Mouse (Mus musculus) bone marrow, adult 2 months (tissue): ENCODE results near the gene Tnfrsf19. TPM values are rescaled to one million over a fixed set of nuclear protein-coding genes. Genes with fewer than 3 reads are reported as not detected.
A peak's percentile ranks its signal among the peaks of the same experiment; 100 is the strongest.

Experiments
- H3K27ac ChIP-seq: fragments of 200-500 bp; 2 replicates; pipeline ENCODE4 v1.5.1; 2012; ENCODE audit warnings: low read depth, mild to moderate bottlenecking, control low read depth, inconsistent platforms, low read length; ENCODE audit not compliant: control insufficient read depth, poor library complexity, insufficient read depth
- H3K4me1 ChIP-seq: fragments of 200-500 bp; 2 replicates; pipeline ENCODE4 v1.6.1; 2011; ENCODE audit warnings: low read length; ENCODE audit not compliant: control insufficient read depth, insufficient read depth
- H3K4me3 ChIP-seq: fragments of 200-500 bp; replicated peaks from 2 replicates; pipeline ENCODE3; 2011; ENCODE audit warnings: mild to moderate bottlenecking, low read depth, low read length, control low read depth; ENCODE audit not compliant: control insufficient read depth
- CTCF ChIP-seq: fragments of 200-500 bp; IDR thresholded peaks from 2 replicates; pipeline ENCODE4 v1.5.1; 2011; ENCODE audit warnings: low read length, control low read depth; ENCODE audit not compliant: control insufficient read depth, insufficient read depth
- POLR2A ChIP-seq: fragments of 200-500 bp; IDR thresholded peaks from 2 replicates; pipeline ENCODE4 v1.6.1; 2011; ENCODE audit warnings: low read depth, mild to moderate bottlenecking, control low read depth, low read length, borderline replicate concordance; ENCODE audit not compliant: control insufficient read depth
- WGBS: fragments of 180-500 bp; shearing (Covaris S2); methylation state at CpG from one replicate; pipeline ENCODE4 v1.1.7; 2018; 5-methylcytosine and 5-hydroxymethylcytosine counted together
- polyA plus RNA-seq: library from polyadenylated mRNA; stranded (reverse); fragments of >200 nt; gene quantifications from 2 replicates; pipeline ENCODE4 v1.2.4, GENCODE M21; 2011; ENCODE audit warnings: low replicate concordance; ENCODE audit not compliant: missing spikeins, insufficient read depth, insufficient read length

Gene Tnfrsf19
- polyA plus RNA-seq, 1 experiment = 2.9 TPM

DNA sequence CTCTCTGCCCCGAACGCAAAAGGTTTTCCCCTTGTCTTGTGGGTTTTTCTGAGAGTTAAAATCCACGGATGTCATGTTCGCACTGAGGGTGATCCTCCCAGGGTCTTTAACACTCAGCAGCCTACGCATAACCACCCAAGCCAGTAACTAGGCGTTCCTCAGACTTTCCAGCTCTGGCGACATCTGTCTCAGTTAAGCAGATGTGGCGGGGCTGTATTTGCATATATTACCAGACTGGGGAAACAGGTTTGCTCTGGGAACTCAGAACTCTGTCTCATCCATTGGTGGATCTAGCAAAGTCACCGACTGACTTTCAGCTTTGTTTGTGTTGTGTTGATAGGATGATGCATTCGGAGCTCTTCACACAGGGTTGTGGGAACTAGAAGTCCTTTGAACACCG lies 10.7 kb upstream of the Tnfrsf19 start:
- no peak overlapping the region for H3K27ac ChIP-seq
- no peak overlapping the region for H3K4me3 ChIP-seq
- no peaks in the 10 kb centered on the region; the same call in 1 of the 2 replicates for H3K4me1 ChIP-seq
- 10% methylated on average over 11 of the region's 11 CpGs for WGBS
- TF ChIP-seq POLR2A (no peak), CTCF (no peak)

DNA sequence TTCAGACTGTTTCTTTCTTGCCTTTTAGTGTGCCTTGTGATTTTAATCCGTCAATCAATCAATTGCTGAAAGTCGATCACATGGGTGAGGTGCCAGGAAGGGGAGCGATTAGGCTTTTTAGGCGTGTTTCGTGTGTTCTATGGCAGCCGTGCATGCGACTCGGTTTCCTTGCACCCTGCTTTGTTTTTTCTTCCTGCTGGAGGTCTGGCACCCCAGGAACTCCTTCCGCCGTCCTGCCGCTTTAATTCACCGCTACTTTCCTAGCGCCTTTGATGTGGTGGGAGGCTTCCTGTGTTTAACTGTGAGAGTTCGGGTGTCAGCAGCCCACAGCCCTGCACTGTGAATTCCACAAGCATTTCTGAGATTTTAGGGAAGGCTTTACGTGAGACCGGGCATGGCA lies 10.2 kb upstream of the Tnfrsf19 start:
- TF ChIP-seq POLR2A (no peak), CTCF (no peak)
- 1% methylated on average over 16 of the region's 16 CpGs for WGBS
- Histone ChIP-seq H3K4me1 (no peaks in the 10 kb centered on the region; the same call in 1 of the 2 replicates), H3K27ac (no peak overlapping the region), H3K4me3 (no peak overlapping the region)

DNA sequence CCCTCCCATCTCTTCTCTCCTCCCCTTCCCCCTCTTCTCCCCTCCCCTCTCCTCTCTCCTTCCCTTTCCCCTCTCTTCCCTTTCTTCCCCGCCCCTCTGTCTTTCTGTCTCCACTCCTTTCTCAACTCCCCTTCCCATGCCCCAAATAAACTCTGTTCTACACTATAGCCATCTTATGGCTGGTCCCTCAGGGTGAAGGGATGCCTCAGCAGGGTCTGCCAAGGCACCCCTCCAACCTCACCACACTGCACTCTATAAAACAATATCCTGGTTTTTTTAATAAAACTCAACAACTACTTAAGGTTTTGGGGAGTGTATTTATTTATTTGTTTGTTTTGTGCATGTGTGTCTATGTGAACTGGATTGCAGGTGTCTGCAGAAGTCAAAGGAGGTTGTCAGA lies 9.6 kb upstream of the Tnfrsf19 start:
- 81% methylated on average over 1 of the region's 1 CpGs for WGBS
- Histone ChIP-seq H3K4me1 (no peaks in the 10 kb centered on the region; the same call in 1 of the 2 replicates), H3K27ac (no peak overlapping the region), H3K4me3 (no peak overlapping the region)
- TF ChIP-seq POLR2A = no peak
- TF ChIP-seq CTCF = no peak

- H3K4me1 ChIP-seq = no peaks in the 10 kb centered on the region; the same call in 1 of the 2 replicates
- no peak overlapping the region for H3K27ac ChIP-seq
- no peak overlapping the region for H3K4me3 ChIP-seq
- TF ChIP-seq POLR2A (no peak), CTCF (no peak)
- 61% methylated on average over 3 of the region's 3 CpGs for WGBS
Observed at GRCm38 (mm10) chr14:61052163-61052562, 5.9 kb upstream of the Tnfrsf19 start.

DNA sequence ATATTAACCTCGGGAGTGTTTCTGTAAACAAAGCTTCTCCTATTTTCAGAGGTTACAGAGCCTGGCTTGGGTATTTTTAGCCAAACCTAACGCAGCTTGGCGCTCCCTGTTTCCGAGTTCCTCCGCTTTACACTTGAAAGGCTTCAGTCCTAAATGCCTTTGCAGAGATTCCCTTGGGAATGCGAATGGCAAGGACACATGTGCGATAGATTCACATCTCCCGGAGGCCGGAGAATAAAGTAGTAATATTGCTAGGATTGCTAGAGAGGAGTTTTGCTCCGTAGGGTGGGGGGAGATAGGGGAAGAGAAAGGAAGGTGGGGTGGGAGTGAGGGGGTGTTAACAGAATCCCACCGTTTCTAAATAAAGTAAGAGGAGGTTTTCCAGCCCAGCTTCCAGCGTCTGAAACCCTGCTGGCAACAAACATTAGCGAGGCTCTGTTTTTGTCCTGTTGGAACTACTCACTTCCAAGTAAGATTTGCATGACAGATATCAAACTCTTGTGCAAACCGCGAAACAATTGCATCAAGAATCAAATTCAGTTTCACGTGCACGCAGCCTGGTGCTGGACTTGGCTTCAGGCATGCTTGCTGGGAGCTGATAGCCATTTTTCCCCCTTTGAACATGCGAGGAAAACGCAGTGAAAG lies 722 bp downstream of the Tnfrsf19 start:
- 6% methylated on average over 19 of the region's 19 CpGs for WGBS
- TF ChIP-seq CTCF = no peak
- no peak for TF ChIP-seq POLR2A
- Histone ChIP-seq H3K4me3 (peak overlapping the region; percentile 77), H3K4me1 (no peaks in the 10 kb centered on the region), H3K27ac (peak overlapping the region; percentile 53)

DNA sequence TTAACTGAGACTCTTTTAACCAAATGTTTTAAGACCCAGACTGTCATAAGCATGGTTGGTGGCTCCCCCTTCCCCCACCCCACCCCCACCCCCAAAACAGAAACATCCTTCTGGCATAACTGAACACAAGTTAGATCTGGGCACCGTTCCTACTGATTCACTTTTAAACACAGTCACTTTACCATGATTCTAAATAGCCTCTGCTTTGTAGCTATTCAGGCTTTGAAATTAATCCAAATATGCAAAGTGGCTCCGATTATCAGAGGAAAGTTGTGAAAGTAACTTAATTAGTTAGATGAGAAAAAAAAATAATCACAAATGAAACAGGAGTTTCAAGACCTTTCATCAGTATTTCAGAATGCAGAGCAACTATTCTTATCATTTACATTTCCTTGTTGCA lies 2.0 kb downstream of the Tnfrsf19 start:
- 44% methylated on average over 2 of the region's 2 CpGs for WGBS
- TF ChIP-seq POLR2A (no peak), CTCF (no peak)
- Histone ChIP-seq H3K27ac (no peak overlapping the region), H3K4me1 (no peaks in the 10 kb centered on the region), H3K4me3 (no peak overlapping the region)

DNA sequence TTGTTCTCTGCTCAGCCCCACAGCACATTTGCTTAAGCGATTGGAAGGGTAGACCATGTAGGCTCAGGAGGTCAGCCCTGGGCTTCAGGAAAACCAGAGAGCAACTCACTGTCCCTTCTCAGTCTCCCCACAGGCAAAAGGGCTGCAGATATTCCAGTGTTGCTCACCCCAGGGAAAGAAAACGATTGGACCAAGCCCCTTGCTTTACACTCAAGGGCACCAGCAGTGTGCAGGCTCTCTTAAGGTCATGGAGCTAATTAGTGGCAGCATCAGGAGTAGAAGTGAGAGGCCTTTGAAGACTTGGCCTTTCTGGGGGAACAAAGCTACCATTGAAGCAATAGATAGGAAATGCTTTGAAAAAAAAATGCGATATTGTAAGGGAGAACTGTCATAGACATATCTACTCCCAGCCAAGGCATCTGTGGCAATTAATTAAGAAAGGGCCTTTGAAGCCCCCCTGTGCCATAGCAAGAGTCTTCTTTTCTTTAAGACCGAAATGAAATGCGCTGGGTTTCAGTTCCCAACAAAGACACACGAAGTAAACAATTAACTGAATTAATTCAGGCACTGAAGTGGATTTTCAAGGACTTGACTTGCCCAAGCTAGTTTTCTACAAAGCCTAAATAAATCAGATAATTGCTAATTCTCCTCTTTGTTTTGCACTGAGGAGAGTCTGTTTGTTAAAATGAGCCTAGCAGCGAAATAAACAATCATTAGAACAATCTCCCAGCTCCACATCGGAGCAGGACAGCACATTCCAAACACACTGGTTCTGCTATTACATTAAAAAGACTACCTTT lies 2.6 kb downstream of the Tnfrsf19 start:
- H3K27ac ChIP-seq = no peak overlapping the region
- WGBS = 56% methylated on average over 8 of the region's 8 CpGs
- H3K4me3 ChIP-seq = no peak overlapping the region
- H3K4me1 ChIP-seq = no peaks in the 10 kb centered on the region
- TF ChIP-seq CTCF (no peak), POLR2A (no peak)

- TF ChIP-seq CTCF = no peak
- no peak for TF ChIP-seq POLR2A
- WGBS = 70% methylated on average over 3 of the region's 3 CpGs
- Histone ChIP-seq H3K27ac (no peak overlapping the region), H3K4me3 (no peak overlapping the region), H3K4me1 (no peaks in the 10 kb centered on the region)
Observed at GRCm38 (mm10) chr14:61042291-61042690, 4.0 kb downstream of the Tnfrsf19 start.
